Mouse (Mus musculus) testis, adult 10 weeks (tissue): ENCODE measurements around the gene Tmem223. TPM values are rescaled to one million over a fixed set of nuclear protein-coding genes. Genes with fewer than 3 reads are reported as not detected.

Source experiments
- polyA plus RNA-seq: library from polyadenylated mRNA; stranded (reverse); fragments of 350-450 nt; fragmentation: Illumina TruSeq; extraction: RNeasy Lipid Tissue Mini Kit (QIAGEN cat#74804); gene quantifications from one replicate; pipeline ENCODE4 v1.2.3, GENCODE M21; 2014; ENCODE audit warnings: low read depth, low replicate concordance

The Tmem223 gene
- 4.5 TPM for polyA plus RNA-seq

GRCm38 (mm10) chr19:8770567-8771270, at the start of gene Tmem223:
Gene Tmem223 (plus strand): TSS chr19:8770996.

DNA sequence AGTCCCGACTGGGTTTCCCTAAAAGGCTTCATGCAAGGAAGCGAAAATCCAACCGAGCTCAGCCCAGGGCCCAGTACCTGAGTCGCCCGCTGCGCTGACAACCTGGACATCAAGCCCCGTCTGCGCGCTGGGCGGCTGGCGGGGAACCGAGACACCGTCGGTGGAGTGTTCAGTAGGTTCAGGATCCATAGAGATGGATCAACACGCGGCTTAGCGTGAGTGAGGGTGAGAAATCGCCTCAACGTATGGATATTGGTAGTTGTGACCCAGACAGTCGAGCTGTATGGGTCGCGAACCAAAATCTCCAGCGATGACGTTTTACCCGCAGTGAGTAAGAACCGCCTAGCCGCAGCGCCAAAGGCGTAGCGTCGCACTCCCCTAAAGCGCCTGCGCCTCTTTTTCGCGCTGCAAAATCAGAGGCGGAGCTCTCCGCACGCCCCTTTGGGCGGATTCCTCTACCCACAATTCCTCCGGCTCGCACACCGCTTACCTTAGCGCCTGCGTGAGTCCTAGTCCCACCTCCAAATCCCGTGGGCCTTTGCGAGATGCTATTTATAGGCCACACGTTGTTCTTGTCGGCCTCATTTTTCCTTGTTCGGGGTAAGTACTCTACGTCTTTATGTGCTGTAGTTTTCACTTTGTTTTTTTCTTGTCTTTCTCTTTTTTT, 47.8 kb upstream of the Tmem223 start, which contains the start of gene Slc3a2:
TSS of gene Slc3a2 (minus strand) at position 463 of the 667 bp plus-strand sequence.

DNA sequence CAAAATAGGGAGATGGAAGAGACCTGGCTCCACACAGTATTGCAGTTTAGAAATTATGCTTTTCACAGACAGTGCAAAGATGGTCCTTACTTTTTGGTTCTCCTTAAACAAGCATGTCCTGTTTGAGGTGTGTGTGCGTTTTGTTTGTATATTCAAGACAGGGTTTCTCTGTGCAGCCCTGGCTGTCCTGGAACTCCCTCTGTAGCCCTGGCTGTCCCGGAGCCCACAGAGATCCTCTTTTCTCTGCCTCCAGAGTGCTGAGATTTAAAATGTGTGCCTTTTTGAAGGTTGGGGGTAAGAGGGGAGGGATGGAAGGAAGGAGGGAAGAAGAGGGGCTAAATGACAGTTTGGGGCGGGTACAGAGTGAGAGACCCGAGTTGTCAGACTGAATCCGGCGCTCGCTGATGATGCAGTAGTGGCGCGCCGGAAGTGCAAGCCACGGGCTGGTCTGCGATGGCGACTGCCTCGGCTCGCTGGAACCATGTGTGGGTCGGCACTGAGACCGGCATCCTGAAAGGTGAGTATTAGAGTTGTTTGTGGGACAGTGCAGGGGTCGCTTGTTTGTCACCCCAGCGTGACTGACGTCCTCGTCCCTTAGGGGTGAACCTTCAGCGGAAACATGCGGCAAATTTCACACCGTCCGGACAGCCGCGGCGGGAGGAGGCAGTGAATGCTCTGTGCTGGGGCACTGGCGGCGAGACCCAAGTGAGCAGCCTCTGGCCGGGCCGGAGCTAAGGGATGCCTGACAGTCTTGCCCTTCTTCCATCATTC, 35.2 kb upstream of the Tmem223 start, which contains the start of gene Wdr74:
TSS of gene Wdr74 (plus strand) at position 439 of the 771 bp plus-strand sequence.

GRCm38 (mm10) chr19:8740603-8741002, 30.2 kb upstream of the Tmem223 start, which contains the start of gene 1700092M07Rik:
Gene 1700092M07Rik (plus strand): TSS chr19:8740718.

GRCm38 (mm10) chr19:8741243-8741869, 29.4 kb upstream of the Tmem223 start, which contains the start of gene Stx5a:
Gene Stx5a (plus strand): TSS chr19:8741413.

GRCm38 (mm10) chr19:8756635-8757387, 14.0 kb upstream of the Tmem223 start, which contains the start of gene Nxf1:
Gene Nxf1 (plus strand): TSS chr19:8757073.

DNA sequence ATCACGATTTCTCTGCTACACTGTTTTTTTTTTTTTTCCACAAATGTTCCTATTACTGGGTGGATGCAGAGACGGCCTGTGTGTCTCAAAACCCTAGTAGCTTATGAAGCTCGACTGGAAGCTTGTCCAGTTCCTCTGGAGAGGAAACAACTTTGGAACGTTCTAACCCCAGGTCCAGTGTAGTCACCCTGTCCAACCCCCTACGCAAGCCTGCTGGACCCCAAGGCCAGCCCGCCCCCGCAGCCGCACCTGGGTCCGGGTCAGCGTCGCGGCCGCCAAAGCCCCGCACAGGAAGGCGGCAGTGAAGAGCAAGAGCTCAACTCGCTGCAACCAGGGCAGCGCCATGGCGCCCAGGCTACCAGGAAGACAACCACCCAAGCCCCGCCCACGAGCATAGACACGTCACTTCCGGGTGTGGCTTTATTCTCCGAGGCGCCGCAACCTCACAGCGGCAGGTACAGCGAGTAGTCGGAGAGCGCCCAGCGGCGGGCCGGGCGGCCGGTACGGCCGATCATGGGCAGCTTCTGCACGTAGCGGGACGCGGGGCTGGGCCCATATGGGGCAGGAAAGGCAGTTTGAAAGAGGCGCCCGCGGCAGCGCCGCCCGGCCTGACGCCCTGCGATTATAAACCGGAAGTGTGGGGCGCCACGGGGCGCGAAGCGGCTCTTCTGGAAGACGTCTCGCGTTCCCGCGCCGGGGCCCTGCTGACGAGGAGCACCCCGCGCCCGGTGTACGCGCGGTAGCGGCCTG, 3.5 kb downstream of the Tmem223 start, which contains the start of gene Tmem179b:
TSS of gene Tmem179b (minus strand) at position 382 of the 750 bp plus-strand sequence.

DNA sequence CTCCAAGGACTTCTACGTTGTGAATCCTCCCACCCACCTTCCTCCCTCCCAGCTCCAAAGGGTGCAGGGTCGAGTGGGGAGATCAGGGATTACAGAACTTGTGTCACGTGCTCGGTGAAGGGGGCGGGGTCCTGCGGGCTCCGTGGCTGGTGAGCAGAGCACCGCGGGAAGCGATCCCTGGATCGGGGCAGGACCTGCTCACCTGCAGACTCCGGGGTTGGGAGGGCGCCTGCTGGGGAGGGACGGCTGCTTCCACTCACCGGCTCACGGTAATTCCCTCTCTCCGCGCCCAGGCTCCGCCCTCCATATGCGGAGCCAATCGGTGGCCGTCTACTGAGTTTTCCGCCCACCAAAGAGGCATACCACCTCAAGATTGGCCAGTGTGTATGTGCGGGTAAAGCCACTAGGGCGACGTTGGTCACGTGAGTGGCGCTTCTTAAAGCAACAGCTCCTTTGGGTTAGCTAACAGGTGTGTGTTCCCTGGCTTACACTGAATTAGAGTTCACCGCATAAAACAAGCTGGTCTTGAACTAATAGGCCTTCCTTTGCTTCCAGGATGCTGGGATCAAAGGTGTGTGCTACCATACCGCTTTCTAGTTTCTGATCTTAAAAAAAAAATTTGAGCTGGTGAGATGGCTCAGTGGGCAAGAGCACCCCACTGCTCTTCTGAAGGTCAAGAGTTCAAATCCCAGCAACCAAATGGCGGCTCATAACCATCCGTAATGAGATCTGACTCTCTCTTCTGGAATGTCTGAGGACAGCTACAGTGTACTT, 15.4 kb downstream of the Tmem223 start, which contains the start of gene Taf6l:
TSS of gene Taf6l (minus strand) at position 410 of the 774 bp plus-strand sequence.

GRCm38 (mm10) chr19:8798264-8798946, 27.6 kb downstream of the Tmem223 start, which contains the start of gene Polr2g:
Gene Polr2g (minus strand): TSS chr19:8798577.

DNA sequence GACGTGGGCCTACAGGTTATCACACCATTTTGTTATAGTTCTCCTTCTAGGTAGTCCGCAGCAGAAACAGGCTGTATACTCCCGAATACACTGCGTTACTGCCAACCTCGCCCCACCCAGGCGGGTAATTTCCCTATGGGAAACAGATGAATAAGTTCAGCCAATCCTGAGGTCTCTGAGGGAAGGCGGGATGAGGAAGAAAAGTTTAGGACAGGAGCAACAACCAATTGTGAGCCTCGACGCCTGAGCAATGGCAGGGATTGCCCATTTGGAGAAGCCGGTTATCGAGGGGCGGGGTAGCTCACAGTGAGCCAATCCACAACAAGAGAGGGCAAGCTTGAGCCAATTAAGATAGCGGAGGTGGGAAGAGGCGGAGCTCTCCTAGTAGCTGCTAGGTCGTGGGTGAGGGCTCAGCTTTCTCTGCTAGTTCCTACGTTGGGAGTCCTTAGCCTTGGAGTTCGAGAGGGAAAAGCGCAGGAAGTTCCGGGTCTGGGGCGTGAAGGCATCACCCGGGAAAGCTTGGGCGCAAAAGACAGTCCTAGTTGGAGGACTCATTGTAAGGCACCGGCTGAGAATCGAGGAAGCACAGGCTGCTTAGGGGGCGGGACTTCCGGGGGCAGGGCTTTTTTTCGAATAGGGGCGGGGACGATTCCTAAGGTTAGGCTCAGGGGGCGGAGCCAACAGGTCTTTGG, 31.5 kb downstream of the Tmem223 start, which contains the start of gene Zbtb3:
TSS of gene Zbtb3 (plus strand) at position 426 of the 692 bp plus-strand sequence.

GRCm38 (mm10) chr19:8818801-8819595, 48.2 kb downstream of the Tmem223 start, which contains the start of gene Ttc9c:
Gene Ttc9c (minus strand): TSS chr19:8819333.

GRCm38 (mm10) chr19:8819596-8820423, 49.0 kb downstream of the Tmem223 start, which contains the start of gene Hnrnpul2:
Gene Hnrnpul2 (plus strand): TSS chr19:8820010.

